Comparison of ENCODE assay signal across 11 mouse cellular contexts in genomic region chr8:124125241-124125640, GRCm38 (mm10).
"Had no signal": no experiment of that assay in that cellular context is flagged by ENCODE, and none has a peak within 500 bp of the region (broad histone marks: within the 10 kb centered on the region; RNA-seq: fewer than 3 reads in every experiment).

No protein-coding gene starts in this region.

- H3K36me3 ChIP-seq: intestine, embryonic 15.5 days; limb, embryonic 10.5 days; liver, embryonic 15.5 days; lung, embryonic 15.5 days; midbrain, embryonic 13.5 days had no signal

- DNase-seq: right cerebral cortex, adult 18-20 months; right cerebral cortex, postnatal 25 days; thymus, adult 18-20 months; thymus, postnatal 25 days had no signal

- H3K9me3 ChIP-seq: intestine, embryonic 15.5 days; limb, embryonic 10.5 days; lung, embryonic 15.5 days had no signal

- ATAC-seq: intestine, embryonic 15.5 days; midbrain, embryonic 13.5 days had no signal

- H3K4me3 ChIP-seq: intestine, embryonic 15.5 days; left cerebral cortex, adult 2 months; limb, embryonic 10.5 days; liver, embryonic 15.5 days; lung, embryonic 15.5 days; midbrain, embryonic 13.5 days had no signal

- H3K27me3 ChIP-seq: intestine, embryonic 15.5 days; liver, embryonic 15.5 days; lung, embryonic 15.5 days; midbrain, embryonic 13.5 days had no signal

- H3K9ac ChIP-seq: intestine, embryonic 15.5 days; liver, embryonic 15.5 days; lung, embryonic 15.5 days; midbrain, embryonic 13.5 days had no signal

- H3K4me2 ChIP-seq: intestine, embryonic 15.5 days; liver, embryonic 11.5 days; liver, embryonic 15.5 days; lung, embryonic 15.5 days; midbrain, embryonic 13.5 days had no signal

- H3K27ac ChIP-seq: intestine, embryonic 15.5 days; left cerebral cortex, adult 2 months; limb, embryonic 10.5 days; liver, embryonic 15.5 days; lung, embryonic 15.5 days; midbrain, embryonic 13.5 days had no signal

- H3K4me1 ChIP-seq: intestine, embryonic 15.5 days; limb, embryonic 10.5 days; liver, embryonic 15.5 days; lung, embryonic 15.5 days; midbrain, embryonic 13.5 days had no signal
